27 mouse cellular contexts compared by ENCODE assay signal in the genomic region with DNA sequence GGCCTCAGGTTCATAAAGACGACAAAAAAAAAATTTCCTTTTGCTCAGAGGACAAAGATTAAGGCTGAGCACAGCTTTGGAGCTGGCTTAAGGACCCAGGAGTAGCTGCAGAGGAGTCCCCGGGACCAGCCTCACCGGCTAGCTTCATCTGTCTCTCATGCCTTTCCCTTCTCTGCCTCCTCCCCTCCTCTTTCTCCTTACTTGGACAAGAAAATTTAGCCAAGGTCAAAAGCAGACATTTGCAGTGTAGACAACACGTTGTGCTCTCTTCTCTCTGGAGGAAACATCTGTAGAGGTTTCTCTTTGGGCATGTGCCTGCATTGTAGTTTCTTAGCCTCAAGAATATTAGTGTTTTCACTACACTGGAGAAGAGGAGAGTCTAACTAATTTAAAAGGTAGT. TPM values are rescaled to one million over a fixed set of nuclear protein-coding genes. Genes with fewer than 3 reads are reported as not detected.
DNase-seq lines count a peak whose midpoint lies in the region; TF ChIP-seq lines count a peak whose summit lies in the region.
"Had no signal": no experiment of that assay in that cellular context is flagged by ENCODE, and none has a peak within 500 bp of the region (broad histone marks: within the 10 kb centered on the region; RNA-seq: fewer than 3 reads in every experiment).

No protein-coding gene starts in this region.

- no peaks in the 10 kb centered on the region for H3K27me3 ChIP-seq in testis, adult 2 months (ENCODE audit: control insufficient read depth, insufficient read depth, low read length)
- H3K27me3 ChIP-seq: CH12.LX; embryonic facial prominence, embryonic 12.5 days; forebrain, embryonic 13.5 days; Patski had no signal

- peak overlapping the region; percentile 82 for H3K27ac ChIP-seq in layer of hippocampus, adult 2 months
- H3K27ac ChIP-seq in testis, adult 2 months (ENCODE audit: control insufficient read depth, insufficient read depth, low read depth, low read length), result peak overlapping the region; percentile 14; the same call in 1 of the 2 replicates
- H3K27ac ChIP-seq: embryonic facial prominence, embryonic 10.5 days; embryonic facial prominence, embryonic 12.5 days; forebrain, embryonic 13.5 days had no signal

- peak; percentile 30 for DNase-seq in gastrocnemius, adult 18-20 months (ENCODE audit: low spot score)
- no peak for DNase-seq in gastrocnemius, postnatal 4 days (ENCODE audit: low spot score in 2 of 2)
- DNase-seq in heart, adult 11 months, result peak; percentile 85
- DNase-seq in heart, postnatal 10 days, result no peak
- no peak for DNase-seq in layer of hippocampus, adult 2 months (ENCODE audit: low spot score in 2 of 2)
- no peak for DNase-seq in layer of hippocampus, adult 8-10 months (ENCODE audit: low spot score in 2 of 2)
- no peak for DNase-seq in testis, postnatal 14 days (ENCODE audit: low spot score)
- DNase-seq: adrenal gland, adult 8-10 months; adrenal gland, postnatal 14 days; adrenal gland, postnatal 36 days; B cell, adult 2 months; cerebellum, adult 11-12 months; cerebellum, adult 2 months; cerebellum, adult 9-10 months; cerebellum, postnatal 10 days; cerebellum, postnatal 25 days had no signal

- H3K4me3 ChIP-seq in layer of hippocampus, adult 2 months, result no peak overlapping the region
- H3K4me3 ChIP-seq in testis, adult 2 months (ENCODE audit: control insufficient read depth, low read depth, low read length), result no peak overlapping the region
- H3K4me3 ChIP-seq: embryonic facial prominence, embryonic 10.5 days; embryonic facial prominence, embryonic 12.5 days; forebrain, embryonic 13.5 days had no signal

- TF ChIP-seq POLR2A in testis, adult 2 months (IDR thresholded peaks at IDR 0.05; ENCODE audit: control insufficient read depth, low read depth, low read length), result no peak

- no peaks in the 10 kb centered on the region for H3K36me3 ChIP-seq in testis, adult 2 months (ENCODE audit: control insufficient read depth, insufficient read depth, low read length)
- H3K36me3 ChIP-seq: embryonic facial prominence, embryonic 10.5 days; embryonic facial prominence, embryonic 12.5 days; G1E had no signal

- TF ChIP-seq CTCF in layer of hippocampus, adult 2 months (conservative IDR thresholded peaks at IDR 0.05), result no peak
- TF ChIP-seq CTCF in testis, adult 2 months (IDR thresholded peaks at IDR 0.05; ENCODE audit: control insufficient read depth, insufficient read depth, insufficient replicate concordance, low read depth, low read length), result no peak

- H3K4me1 ChIP-seq in testis, adult 2 months (ENCODE audit: control insufficient read depth, insufficient read depth, low read length), result peaks cover 2% of the 10 kb centered on the region; the same call in 1 of the 2 replicates
- H3K4me1 ChIP-seq: embryonic facial prominence, embryonic 12.5 days; forebrain, embryonic 13.5 days had no signal

- intact Hi-C loops in heart, postnatal 10 days (cut with DNase I), result no loop called here

RNA-seq across cellular contexts. Expression of a gene that starts 32.1 kb away (rescaled TPM):
- 10 to 100 TPM; 23.0 to 25.4 TPM for total RNA-seq in gastrocnemius, adult 18-20 months (2021)
- total RNA-seq in gastrocnemius, postnatal 4 days (2021), result 10 to 100 TPM; 89.0 to 91.4 TPM
- 100 to 1,000 TPM in 1 of 2 experiments, 10 to 100 TPM in 1; 95.5 to 103 TPM for total RNA-seq in heart, postnatal 10 days (2021)
- total RNA-seq in layer of hippocampus, adult 2 months (2021), result 10 to 100 TPM in 1 of 2 experiments, 1 to 10 TPM in 1; 8.5 to 10.8 TPM
- total RNA-seq in layer of hippocampus, adult 8-10 months (2022), result 10 to 100 TPM in 2 of 4 experiments, 1 to 10 TPM in 2; 6.7 to 13.0 (median 9.0) TPM
- 9.7 and 10.3 TPM in 2 replicates for polyA plus RNA-seq in testis, adult 2 months (2012; rRNA removed)

RNA-seq across cellular contexts. Expression of a gene that starts 34.0 kb away (rescaled TPM):
- not detected for total RNA-seq in gastrocnemius, adult 18-20 months (2021)
- not detected for total RNA-seq in gastrocnemius, postnatal 4 days (2021)
- 1 to 10 TPM; 1.1 to 2.1 TPM for total RNA-seq in heart, postnatal 10 days (2021)
- total RNA-seq in layer of hippocampus, adult 2 months (2021), result not detected
- total RNA-seq in layer of hippocampus, adult 8-10 months (2022), result not detected
- 5.1 and 11.1 TPM in 2 replicates for polyA plus RNA-seq in testis, adult 2 months (2012; rRNA removed)
- total RNA-seq: CH12.LX, G1E had no signal
- polyA plus RNA-seq: activated CD4-positive, CD25-positive, alpha-beta regulatory T cell, adult 4 months; CD4-positive, CD25-positive, alpha-beta regulatory T cell, adult 4 months; embryonic facial prominence, embryonic 10.5 days; embryonic facial prominence, embryonic 12.5 days; embryonic facial prominence, embryonic 14.5 days; forebrain, embryonic 11.5 days; forebrain, embryonic 13.5 days; G1E; Patski had no signal

Comparison
In these comparisons a context has a peak if more than half of its experiments do, and no peak if none do; other contexts are left out.
1. DNase-seq: peak in gastrocnemius, adult 18-20 months (single experiment) and heart, adult 11 months (single experiment); none in gastrocnemius, postnatal 4 days (0 of 2), heart, postnatal 10 days (0 of 2), layer of hippocampus, adult 2 months (0 of 2), layer of hippocampus, adult 8-10 months (0 of 2) and testis, postnatal 14 days (single experiment).